Mouse (Mus musculus) brain, embryonic 14.5 days (tissue): ENCODE data around the gene Lbx2. TPM values are rescaled to one million over a fixed set of nuclear protein-coding genes. Genes with fewer than 3 reads are reported as not detected.

Experiments used
- DNase-seq: peaks from one replicate; pipeline ENCODE4 v3.0.0-alpha.2; 2011; ENCODE audit warnings: low read depth
- CTCF ChIP-seq: fragments of 200-500 bp; IDR thresholded peaks from 2 replicates; pipeline ENCODE4 v1.5.1; 2012; ENCODE audit warnings: inconsistent platforms, mild to moderate bottlenecking, moderate library complexity, borderline replicate concordance; ENCODE audit not compliant: insufficient read depth, insufficient read length; ENCODE audit errors: extremely low read depth
- POLR2A ChIP-seq: fragments of 200-500 bp; IDR thresholded peaks from 2 replicates; pipeline ENCODE4 v1.6.1; 2012; ENCODE audit warnings: mild to moderate bottlenecking, inconsistent platforms, borderline replicate concordance; ENCODE audit not compliant: poor library complexity, insufficient read depth, insufficient read length, severe bottlenecking; ENCODE audit errors: extremely low read depth
- polyA plus RNA-seq: library from polyadenylated mRNA; depleted of rRNA; stranded (reverse); fragments of >200 nt; gene quantifications from 2 replicates; pipeline ENCODE4 v1.2.3, GENCODE M21; 2012; rRNA removed

Gene Lbx2
- polyA plus RNA-seq = 0.29 and 0.78 TPM in 2 replicates

GRCm38 (mm10) chr6:83086121-83087035 lies at the start of gene Lbx2:
Gene Lbx2 (plus strand): TSS chr6:83086367.
- DNase-seq = no peak
- TF ChIP-seq CTCF (no peak), POLR2A (no peak)

GRCm38 (mm10) chr6:83037188-83037587 lies 49.0 kb upstream of the Lbx2 start:
- TF ChIP-seq POLR2A = no peak
- no peak for TF ChIP-seq CTCF
- DNase-seq = no peak

- no peak for TF ChIP-seq POLR2A
Measured at GRCm38 (mm10) chr6:83038496-83039012, 47.6 kb upstream of the Lbx2 start.

GRCm38 (mm10) chr6:83040601-83041000 lies 45.6 kb upstream of the Lbx2 start:
- no peak for TF ChIP-seq POLR2A
- TF ChIP-seq CTCF = no peak
- DNase-seq = no peak

More at GRCm38 (mm10) chr6:83038496-83039012, 47.6 kb upstream of the Lbx2 start:
- DNase-seq = peak; percentile 80

- DNase-seq = no peak
- TF ChIP-seq CTCF = no peak
- TF ChIP-seq POLR2A = no peak
Measured at GRCm38 (mm10) chr6:83043561-83043960, 42.6 kb upstream of the Lbx2 start.

- no peak for TF ChIP-seq POLR2A
- no peak for TF ChIP-seq CTCF
- DNase-seq = no peak
Measured at GRCm38 (mm10) chr6:83043993-83044392, 42.2 kb upstream of the Lbx2 start.

- DNase-seq = no peak
- TF ChIP-seq POLR2A (no peak), CTCF (no peak)
Measured at GRCm38 (mm10) chr6:83044742-83045141, 41.4 kb upstream of the Lbx2 start.

GRCm38 (mm10) chr6:83049367-83049766 lies 36.8 kb upstream of the Lbx2 start:
- TF ChIP-seq CTCF = no peak
- no peak for TF ChIP-seq POLR2A
- DNase-seq = no peak

- DNase-seq = peak; percentile 55
- TF ChIP-seq POLR2A (no peak), CTCF (no peak)
Measured at GRCm38 (mm10) chr6:83053136-83053960, 32.8 kb upstream of the Lbx2 start.

- TF ChIP-seq CTCF (no peak), POLR2A (peak; percentile 60)
- peak; percentile 100 for DNase-seq
Measured at GRCm38 (mm10) chr6:83054074-83054851, 31.9 kb upstream of the Lbx2 start, which contains the start of gene Aup1. Gene Aup1 (plus strand): TSS chr6:83054521.
